Mouse (Mus musculus): ENCODE data around the gene Tusc2. TPM values are rescaled to one million over a fixed set of nuclear protein-coding genes. Genes with fewer than 3 reads are reported as not detected.
A peak's percentile ranks its signal among the peaks of the same experiment; 100 is the strongest.
"Not testable (repeated sequence)": the region's sequence is repeated elsewhere in the genome, so short reads cannot be mapped to it uniquely, and the experiment has no call there.

Tusc2 gene
- total RNA-seq, 2 experiments from 2014 or later = 5.3 to 8.3 TPM

- peak; percentile 45 for ATAC-seq (replicated peaks; ENCODE audit: low FRiP score, poor library complexity, severe bottlenecking)
These were observed 3.1 kb downstream of the Tusc2 start for GRCm38 (mm10) chr9:107566041-107566709.

- no peak for ATAC-seq (replicated peaks; ENCODE audit: low FRiP score, poor library complexity, severe bottlenecking)
These were observed 3.8 kb downstream of the Tusc2 start for GRCm38 (mm10) chr9:107566855-107567254.

- no peak for ATAC-seq (replicated peaks; ENCODE audit: low FRiP score, poor library complexity, severe bottlenecking)
These were observed 4.8 kb downstream of the Tusc2 start, which contains the start of gene Hyal2 for GRCm38 (mm10) chr9:107567702-107568319. Gene Hyal2, plus strand, starts transcription at chr9:107567945.

GRCm38 (mm10) chr9:107568331-107569261, 5.5 kb downstream of the Tusc2 start:
- peak; percentile 75 for ATAC-seq (replicated peaks; ENCODE audit: low FRiP score, poor library complexity, severe bottlenecking)

- ATAC-seq (replicated peaks; ENCODE audit: low FRiP score, poor library complexity, severe bottlenecking) = no peak; the same call in 1 of the 2 replicates
These were observed 6.2 kb downstream of the Tusc2 start for GRCm38 (mm10) chr9:107569270-107569669.

- ATAC-seq (replicated peaks; ENCODE audit: low FRiP score, poor library complexity, severe bottlenecking) = no peak
These were observed 7.0 kb downstream of the Tusc2 start for GRCm38 (mm10) chr9:107570016-107570415.

GRCm38 (mm10) chr9:107570845-107571244, 7.8 kb downstream of the Tusc2 start:
- ATAC-seq (replicated peaks; ENCODE audit: low FRiP score, poor library complexity, severe bottlenecking) = peak; percentile 40

- no peak for ATAC-seq (replicated peaks; ENCODE audit: low FRiP score, poor library complexity, severe bottlenecking)
These were observed 8.7 kb downstream of the Tusc2 start for GRCm38 (mm10) chr9:107571534-107572326.

- no peak for ATAC-seq (replicated peaks; ENCODE audit: low FRiP score, poor library complexity, severe bottlenecking)
These were observed 9.2 kb downstream of the Tusc2 start for GRCm38 (mm10) chr9:107572327-107572662.

GRCm38 (mm10) chr9:107573774-107574173, 10.7 kb downstream of the Tusc2 start:
- not testable (repeated sequence) for ATAC-seq (replicated peaks; ENCODE audit: low FRiP score, poor library complexity, severe bottlenecking)

- ATAC-seq (replicated peaks; ENCODE audit: low FRiP score, poor library complexity, severe bottlenecking) = no peak
These were observed 12.7 kb downstream of the Tusc2 start for GRCm38 (mm10) chr9:107575579-107576356.

- peak; percentile 78 for ATAC-seq (replicated peaks; ENCODE audit: low FRiP score, poor library complexity, severe bottlenecking)
These were observed 13.5 kb downstream of the Tusc2 start, which contains the start of gene Hyal1 for GRCm38 (mm10) chr9:107576357-107577107. Gene Hyal1, plus strand, starts transcription at chr9:107576927.

GRCm38 (mm10) chr9:107577871-107578270, 14.8 kb downstream of the Tusc2 start:
- no peak for ATAC-seq (replicated peaks; ENCODE audit: low FRiP score, poor library complexity, severe bottlenecking)

- no peak for ATAC-seq (replicated peaks; ENCODE audit: low FRiP score, poor library complexity, severe bottlenecking)
These were observed 15.5 kb downstream of the Tusc2 start, which contains the start of gene Naa80 for GRCm38 (mm10) chr9:107578587-107578986. Gene Naa80, plus strand, starts transcription at chr9:107578887.

- no peak for ATAC-seq (replicated peaks; ENCODE audit: low FRiP score, poor library complexity, severe bottlenecking)
These were observed 16.2 kb downstream of the Tusc2 start for GRCm38 (mm10) chr9:107579023-107579900.

GRCm38 (mm10) chr9:107580501-107581317, 17.7 kb downstream of the Tusc2 start, which contains the start of gene Hyal3:
Gene Hyal3, plus strand, starts transcription at chr9:107580818.
- ATAC-seq (replicated peaks; ENCODE audit: low FRiP score, poor library complexity, severe bottlenecking) = peak; percentile 77

Data from erythroblast, adult 5-6 weeks (primary cell).